Mouse (Mus musculus): Measurements from ENCODE around the gene Plek2.

Gene Plek2

GRCm38 (mm10) chr12:78910684-78911461 lies 4.1 kb upstream of the Plek2 start:
- no peak for DNase-seq (ENCODE audit: low read depth, low spot score)

GRCm38 (mm10) chr12:78908081-78908605 lies 1.4 kb upstream of the Plek2 start:
- no peak for DNase-seq (ENCODE audit: low read depth, low spot score)

- DNase-seq (ENCODE audit: low read depth, low spot score), result no peak
Observed at GRCm38 (mm10) chr12:78904499-78904898, 2.3 kb downstream of the Plek2 start.

- DNase-seq (ENCODE audit: low read depth, low spot score), result no peak
Observed at GRCm38 (mm10) chr12:78903313-78903712, 3.5 kb downstream of the Plek2 start.

GRCm38 (mm10) chr12:78901467-78901866 lies 5.3 kb downstream of the Plek2 start:
- no peak for DNase-seq (ENCODE audit: low read depth, low spot score)

GRCm38 (mm10) chr12:78897861-78898260 lies 8.9 kb downstream of the Plek2 start:
- DNase-seq (ENCODE audit: low read depth, low spot score), result no peak

GRCm38 (mm10) chr12:78891149-78891548 lies 15.6 kb downstream of the Plek2 start:
- no peak for DNase-seq (ENCODE audit: low read depth, low spot score)

- DNase-seq (ENCODE audit: low read depth, low spot score), result no peak
Observed at GRCm38 (mm10) chr12:78890062-78890461, 16.7 kb downstream of the Plek2 start.

GRCm38 (mm10) chr12:78874581-78874980 lies 32.2 kb downstream of the Plek2 start:
- DNase-seq (ENCODE audit: low read depth, low spot score), result no peak

GRCm38 (mm10) chr12:78868115-78868514 lies 38.6 kb downstream of the Plek2 start:
- no peak for DNase-seq (ENCODE audit: low read depth, low spot score)

- no peak for DNase-seq (ENCODE audit: low read depth, low spot score)
Observed at GRCm38 (mm10) chr12:78865434-78865833, 41.3 kb downstream of the Plek2 start.

GRCm38 (mm10) chr12:78862254-78862730 lies 44.5 kb downstream of the Plek2 start:
- no peak for DNase-seq (ENCODE audit: low read depth, low spot score)

- DNase-seq (ENCODE audit: low read depth, low spot score), result peak; percentile 99
Observed at GRCm38 (mm10) chr12:78861496-78862253, 45.1 kb downstream of the Plek2 start, which contains the start of the genes Atp6v1d and Eif2s1. Gene Atp6v1d, minus strand, starts transcription at chr12:78861638. Gene Eif2s1, plus strand, starts transcription at chr12:78861819.

GRCm38 (mm10) chr12:78860921-78861495 lies 45.8 kb downstream of the Plek2 start:
- DNase-seq (ENCODE audit: low read depth, low spot score), result peak; percentile 13

GRCm38 (mm10) chr12:78848246-78848645 lies 58.5 kb downstream of the Plek2 start:
- DNase-seq (ENCODE audit: low read depth, low spot score), result no peak

GRCm38 (mm10) chr12:78842429-78842828 lies 64.3 kb downstream of the Plek2 start:
- no peak for DNase-seq (ENCODE audit: low read depth, low spot score)

- no peak for DNase-seq (ENCODE audit: low read depth, low spot score)
Observed at GRCm38 (mm10) chr12:78839906-78840305, 66.9 kb downstream of the Plek2 start.

Measured in retina, adult 2 months (tissue).